Mouse (Mus musculus) neural tube, embryonic 11.5 days (tissue): ENCODE data around the gene Bcl2a1b. TPM values are rescaled to one million over a fixed set of nuclear protein-coding genes. Genes with fewer than 3 reads are reported as not detected.

Experiments
- polyA plus RNA-seq: library from polyadenylated mRNA; unstranded; fragments of >200 nt; fragmentation: Nextera tagmentation; extraction: Ambion mirVana; gene quantifications from 2 replicates; pipeline ENCODE4 v1.2.1, GENCODE M21; 2014

Gene Bcl2a1b
- polyA plus RNA-seq, 1 experiment from 2014 or later, result 0.78 TPM

Other genes with a start within 250 kb of the Bcl2a1b start
- not detected in 2 replicates for gene Bcl2a1a, start 242.3 kb upstream of the Bcl2a1b start, polyA plus RNA-seq
- not detected in 2 replicates for gene Trim43b, start 106.4 kb upstream of the Bcl2a1b start, polyA plus RNA-seq
- not detected in 2 replicates for gene Gm29094, start 170 bp downstream of the Bcl2a1b start, polyA plus RNA-seq
- 13.1 and 15.2 TPM in 2 replicates for gene Mthfs, start 11.5 kb downstream of the Bcl2a1b start, polyA plus RNA-seq